Comparison of ENCODE assay signal across 20 mouse cellular contexts in the genomic region with DNA sequence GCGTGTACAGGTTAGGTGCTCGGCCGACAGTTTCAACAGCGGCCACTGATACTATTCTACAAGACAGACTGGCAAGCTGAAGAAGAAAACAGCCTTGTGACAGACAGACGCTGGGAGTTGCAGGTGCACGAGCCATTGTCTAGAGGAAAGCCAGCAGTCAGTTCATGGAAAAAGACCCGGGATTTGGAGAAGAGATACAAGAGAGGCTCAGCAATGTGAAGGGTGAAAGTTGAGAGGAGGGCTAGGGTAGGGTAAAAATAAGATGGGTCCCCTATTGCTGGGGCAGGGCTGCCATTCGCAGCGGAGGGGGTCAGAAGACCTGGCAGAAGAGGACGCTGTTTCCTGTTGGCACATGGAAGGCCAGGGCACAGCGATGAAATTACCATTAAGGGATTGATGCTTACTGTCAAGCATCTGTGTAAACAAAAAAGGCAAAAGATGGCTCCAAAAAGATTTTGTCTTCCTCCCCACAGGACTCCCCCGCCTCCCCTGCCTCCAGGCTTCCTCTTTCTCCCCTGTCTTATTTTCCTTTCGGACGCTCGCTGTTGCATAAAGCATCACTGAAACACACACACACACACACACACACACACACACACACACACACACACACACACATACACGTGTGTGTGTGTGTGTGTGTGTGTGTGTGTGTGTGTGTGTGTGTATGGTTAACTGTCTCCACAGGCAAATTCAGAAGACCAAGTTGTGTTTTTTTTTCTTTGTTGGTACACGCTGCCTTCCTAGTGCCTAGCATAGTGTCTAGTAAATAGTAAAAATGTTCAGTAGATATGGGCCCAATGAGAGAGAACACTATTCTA. TPM values are rescaled to one million over a fixed set of nuclear protein-coding genes. Genes with fewer than 3 reads are reported as not detected.
DNase-seq lines count a peak whose midpoint lies in the region; ATAC-seq lines count a peak whose summit lies in the region.
"Had no signal": no experiment of that assay in that cellular context is flagged by ENCODE, and none has a peak within 500 bp of the region (broad histone marks: within the 10 kb centered on the region; RNA-seq: fewer than 3 reads in every experiment).

No protein-coding gene starts in this region.

- H3K9me3 ChIP-seq in heart, embryonic 11.5 days (replicated peaks; ENCODE audit: control insufficient read depth, low read length), result no peaks in the 10 kb centered on the region
- H3K9me3 ChIP-seq in embryonic facial prominence, embryonic 10.5 days, result no peaks in the 10 kb centered on the region
- H3K9me3 ChIP-seq: forebrain, embryonic 13.5 days; heart, embryonic 13.5 days; hindbrain, embryonic 12.5 days; midbrain, embryonic 15.5 days; neural tube, embryonic 13.5 days had no signal

- ATAC-seq in heart, embryonic 11.5 days (replicated peaks; ENCODE audit: insufficient number of reproducible peaks, low FRiP score, low TSS enrichment), result no peak
- peak; percentile 18 for ATAC-seq in inflammation-experienced regulatory T-cells, adult 6 months
- ATAC-seq: activated CD4-positive, CD25-positive, alpha-beta regulatory T cell, adult 4 months; forebrain, embryonic 13.5 days; midbrain, embryonic 15.5 days had no signal

- H3K36me3 ChIP-seq in heart, embryonic 11.5 days (ENCODE audit: control insufficient read depth, insufficient read depth, low read length), result no peaks in the 10 kb centered on the region
- H3K36me3 ChIP-seq in embryonic facial prominence, embryonic 10.5 days (replicated peaks), result no peaks in the 10 kb centered on the region
- H3K36me3 ChIP-seq: heart, embryonic 13.5 days; hindbrain, embryonic 12.5 days; midbrain, embryonic 15.5 days; neural tube, embryonic 13.5 days had no signal

- H3K4me2 ChIP-seq in heart, embryonic 11.5 days, result no peak overlapping the region
- H3K4me2 ChIP-seq: forebrain, embryonic 13.5 days; heart, embryonic 13.5 days; hindbrain, embryonic 12.5 days; midbrain, embryonic 15.5 days; neural tube, embryonic 13.5 days had no signal

- H3K27ac ChIP-seq in heart, embryonic 11.5 days (ENCODE audit: low read depth, low read length), result no peak overlapping the region
- H3K27ac ChIP-seq in embryonic facial prominence, embryonic 10.5 days (replicated peaks), result no peak overlapping the region
- H3K27ac ChIP-seq: forebrain, embryonic 13.5 days; heart, embryonic 13.5 days; hindbrain, embryonic 12.5 days; kidney, postnatal 0 days; midbrain, embryonic 15.5 days; neural tube, embryonic 13.5 days had no signal

- no peak overlapping the region for H3K9ac ChIP-seq in heart, embryonic 11.5 days (ENCODE audit: low read depth, low read length)
- H3K9ac ChIP-seq: forebrain, embryonic 13.5 days; heart, embryonic 13.5 days; hindbrain, embryonic 12.5 days; midbrain, embryonic 15.5 days; neural tube, embryonic 13.5 days had no signal

- H3K4me1 ChIP-seq in heart, embryonic 11.5 days (ENCODE audit: control insufficient read depth, insufficient read depth, low read length), result peaks cover 6% of the 10 kb centered on the region
- peaks cover 6% of the 10 kb centered on the region; the same call in 1 of the 2 replicates for H3K4me1 ChIP-seq in embryonic facial prominence, embryonic 10.5 days
- H3K4me1 ChIP-seq: forebrain, embryonic 13.5 days; hindbrain, embryonic 12.5 days; midbrain, embryonic 15.5 days; neural tube, embryonic 13.5 days had no signal

- peak; percentile 62 for DNase-seq in heart, adult 11 months
- DNase-seq in CD4-positive helper T cell, adult 2 months (ENCODE audit: low read depth, low spot score), result peak; percentile 54
- peak; percentile 52 to 55 for DNase-seq in thymus, postnatal 36 days
- no peak for DNase-seq in frontal cortex, postnatal 25 days (ENCODE audit: low spot score in 2 of 2)
- DNase-seq in embryonic facial prominence, embryonic 10.5 days (ENCODE audit: low spot score), result no peak
- DNase-seq: adrenal gland, postnatal 10 days; cerebellum, adult 2 months; cerebellum, postnatal 36 days; embryo, embryonic 11 days; kidney, adult 2 months; lung, postnatal 4 days had no signal

- WGBS in heart, embryonic 11.5 days (ENCODE audit: insufficient replicate concordance), result 79% methylated on average over 17 of the region's 17 CpGs
- WGBS in embryonic facial prominence, embryonic 10.5 days, result 84% methylated on average over 17 of the region's 17 CpGs

- no peak overlapping the region for H3K4me3 ChIP-seq in heart, embryonic 11.5 days (ENCODE audit: low read depth, low read length)
- no peak overlapping the region for H3K4me3 ChIP-seq in embryonic facial prominence, embryonic 10.5 days
- H3K4me3 ChIP-seq: forebrain, embryonic 13.5 days; heart, embryonic 13.5 days; hindbrain, embryonic 12.5 days; midbrain, embryonic 15.5 days; neural tube, embryonic 13.5 days had no signal

- no peaks in the 10 kb centered on the region for H3K27me3 ChIP-seq in heart, embryonic 11.5 days (ENCODE audit: control insufficient read depth, insufficient read depth, low read length)
- H3K27me3 ChIP-seq in embryonic facial prominence, embryonic 10.5 days (replicated peaks; ENCODE audit: low read depth, poor library complexity, severe bottlenecking), result no peaks in the 10 kb centered on the region
- H3K27me3 ChIP-seq: forebrain, embryonic 13.5 days; heart, embryonic 13.5 days; hindbrain, embryonic 12.5 days; midbrain, embryonic 15.5 days; neural tube, embryonic 13.5 days had no signal

RNA-seq across cellular contexts. Expression of a gene that starts 4.2 kb away (rescaled TPM):
- polyA plus RNA-seq in heart, embryonic 11.5 days (2014; fragmentation: Nextera tagmentation; extraction: Ambion mirVana), result 0.37 and 0.66 TPM in 2 replicates
- 100 to 1,000 TPM; 154 to 314 (median 282) TPM for polyA plus RNA-seq in inflammation-experienced regulatory T-cells, adult 6 months (2017; shearing (Covaris generic))
- polyA plus RNA-seq in embryonic facial prominence, embryonic 10.5 days (2016; fragmentation: Nextera tagmentation; extraction: Ambion mirVana), result 0.34 and 0.44 TPM in 2 replicates

Comparison
In these comparisons a context has a peak if more than half of its experiments do, and no peak if none do; other contexts are left out.
1. DNase-seq: peak in heart, adult 11 months (single experiment), CD4-positive helper T cell, adult 2 months (single experiment) and thymus, postnatal 36 days (2 of 2); none in frontal cortex, postnatal 25 days (0 of 2) and embryonic facial prominence, embryonic 10.5 days (single experiment).
2. RNA of a gene that starts 4.2 kb away (polyA plus RNA-seq): 154 to 314 TPM in inflammation-experienced regulatory T-cells, adult 6 months; 0.34 to 0.44 TPM in embryonic facial prominence, embryonic 10.5 days and 0.37 to 0.66 TPM in heart, embryonic 11.5 days; every median in the first group is over 10 times any median in the second.